Mouse (Mus musculus) kidney, adult 2 months (tissue): ENCODE data around the gene Sftpa1.

Experiments
- CTCF ChIP-seq: fragments of 200-500 bp; conservative IDR thresholded peaks from 2 replicates; pipeline ENCODE4 v1.5.1; 2011; ENCODE audit warnings: low read depth, mild to moderate bottlenecking, control low read depth, low read length, moderate library complexity, mixed read lengths; ENCODE audit not compliant: insufficient read depth, insufficient read length
- POLR2A ChIP-seq: fragments of 200-500 bp; IDR thresholded peaks from one replicate; pipeline ENCODE4 v1.6.1; 2011; ENCODE audit warnings: low read depth, low read length, control low read depth

- TF ChIP-seq POLR2A, result no peak
- TF ChIP-seq CTCF, result no peak
Observed at GRCm38 (mm10) chr14:41185059-41185821, 53.7 kb downstream of the Sftpa1 start, which contains the start of gene Sftpd.
